Mouse (Mus musculus): Measurements from ENCODE around the gene Serpina1e. TPM values are rescaled to one million over a fixed set of nuclear protein-coding genes. Genes with fewer than 3 reads are reported as not detected.

The Serpina1e gene
- total RNA-seq (2023): not detected

GRCm38 (mm10) chr12:103958798-103959197 is at the start of gene Serpina1e:
Serpina1e (minus strand) TSS chr12:103958975.

GRCm38 (mm10) chr12:103989857-103990256 is 31.1 kb upstream of the Serpina1e start, which contains the start of gene Serpina11:
Serpina11 (minus strand) TSS chr12:103989957.

DNA sequence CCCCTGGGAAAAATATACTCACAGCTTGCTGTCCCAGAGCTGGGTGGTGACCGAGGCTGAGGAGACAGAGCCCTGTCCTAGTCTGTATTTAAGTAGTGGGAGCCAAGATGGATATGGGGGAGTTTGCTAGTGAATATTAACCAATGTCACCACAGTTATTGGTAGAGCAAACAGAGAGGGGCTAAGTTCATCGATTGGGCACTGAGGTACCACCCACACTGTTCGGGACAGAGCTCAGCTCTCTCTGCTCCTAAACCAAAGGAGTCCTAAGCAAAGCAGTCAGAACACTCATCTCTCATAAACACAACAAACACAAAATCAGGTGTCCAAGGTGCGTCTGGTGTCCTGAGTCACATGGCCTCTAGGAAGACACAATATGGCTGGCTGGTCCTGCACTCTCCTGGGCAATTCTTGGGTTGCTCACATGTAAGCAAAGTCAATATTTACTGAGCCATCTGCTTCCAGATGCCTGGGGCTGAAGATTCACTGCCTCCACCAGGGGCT is 53.9 kb downstream of the Serpina1e start, which contains the start of gene Serpina1c:
Gene Serpina1c, minus strand, starts transcription at position 51 of the 504 bp plus-strand sequence.

Other genes with a start within 250 kb of the Serpina1e start
- under 1 TPM; 0.52 to 0.64 TPM for gene Serpina1d, start 185.4 kb downstream of the Serpina1e start, total RNA-seq (2023)
- under 1 TPM in 1 of 2 experiments, not detected in 1; 0.71 TPM for gene Serpina1b, start 128.6 kb downstream of the Serpina1e start, total RNA-seq (2023)
- gene Serpina1a, start 95.4 kb downstream of the Serpina1e start, total RNA-seq (2023): not detected
- under 1 TPM in 1 of 2 experiments, not detected in 1; 0.70 TPM for gene Serpina1c, start 54.1 kb downstream of the Serpina1e start, total RNA-seq (2023)
- gene Serpina11, start 31.0 kb upstream of the Serpina1e start, total RNA-seq (2023): not detected
- gene Serpina9, start 54.8 kb upstream of the Serpina1e start, total RNA-seq (2023): not detected
- not detected for gene Serpina12, start 85.5 kb upstream of the Serpina1e start, total RNA-seq (2023)
- gene Serpina5, start 142.1 kb upstream of the Serpina1e start, total RNA-seq (2023): not detected
- gene Serpina3a, start 153.7 kb upstream of the Serpina1e start, total RNA-seq (2023): not detected
- gene Serpina3b, start 169.0 kb upstream of the Serpina1e start, total RNA-seq (2023): not detected
- gene Serpina3c, start 194.9 kb upstream of the Serpina1e start, total RNA-seq (2023): not detected